Mouse (Mus musculus) urinary bladder, postnatal 25 days (tissue): ENCODE data around the gene Ahsg.
"Not testable (repeated sequence)": the region's sequence is repeated elsewhere in the genome, so short reads cannot be mapped to it uniquely, and the experiment has no call there.

Experiments used
- DNase-seq: peaks from one replicate; pipeline ENCODE4 v3.0.0; 2022; ENCODE audit warnings: low spot score

Gene Ahsg

DNA sequence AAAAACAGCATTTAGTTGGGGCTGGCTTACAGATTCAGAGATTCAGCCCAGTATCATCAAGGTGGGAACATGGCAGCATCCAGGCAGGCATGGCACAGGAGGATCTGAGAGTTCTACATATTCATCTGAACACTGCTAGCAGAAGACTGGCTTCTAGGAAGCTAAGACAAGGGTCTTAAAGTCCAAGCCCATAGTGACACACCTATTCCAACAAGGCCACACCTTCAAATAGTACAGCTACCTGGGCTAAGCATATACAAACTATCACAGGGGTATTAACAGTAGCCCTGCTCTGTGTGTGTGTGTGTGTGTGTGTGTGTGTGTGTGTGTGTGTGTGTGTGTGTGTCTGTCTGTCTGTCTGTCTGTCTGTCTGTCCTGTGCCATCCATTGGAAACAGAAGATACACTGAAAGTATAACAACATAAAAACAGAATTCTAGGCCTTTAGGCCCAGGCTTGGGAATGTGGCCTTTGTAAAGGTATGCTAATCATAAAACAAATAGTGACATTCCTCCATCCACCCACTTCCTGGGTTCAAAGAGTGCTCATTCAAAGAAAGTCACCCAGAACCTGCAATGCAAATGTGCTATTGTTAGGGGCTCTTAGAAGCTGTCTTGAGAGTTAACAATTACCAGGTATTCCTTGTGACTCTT is 50.9 kb downstream of the Ahsg start:
- not testable (repeated sequence) for DNase-seq

DNA sequence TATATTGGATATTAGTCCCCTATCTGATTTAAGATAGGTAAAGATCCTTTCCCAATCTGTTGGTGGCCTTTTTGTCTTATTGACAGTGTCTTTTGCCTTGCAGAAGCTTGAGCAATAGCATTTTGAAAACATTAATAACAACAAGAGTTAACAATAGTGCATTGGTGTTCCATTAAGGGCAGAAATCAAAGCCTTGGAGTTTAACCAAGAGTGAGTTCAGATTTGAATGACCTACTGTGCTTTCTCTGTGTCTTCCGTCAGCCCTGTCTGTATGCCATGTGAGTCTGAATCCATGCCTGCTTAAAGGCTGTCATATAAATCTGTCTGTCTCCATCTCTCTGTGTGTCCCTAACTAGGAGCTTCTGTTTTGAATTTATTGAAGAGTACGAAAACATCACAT is 56.3 kb downstream of the Ahsg start:
- no peak for DNase-seq
